Mouse (Mus musculus) forebrain, postnatal 0 days (tissue): Measurements from ENCODE around the gene Sf3b2. TPM values are rescaled to one million over a fixed set of nuclear protein-coding genes. Genes with fewer than 3 reads are reported as not detected.

ENCODE experiments used
- ATAC-seq: fragments of 200-750 bp; cut with Nextera tagmentation; 2 replicates; pipeline ENCODE4 v1.8.0; 2017; ENCODE audit warnings: mild to moderate bottlenecking, moderate library complexity
- DNase-seq: peaks from one replicate; pipeline ENCODE4 v3.0.0-alpha.2; 2015
- H3K27ac ChIP-seq: fragments of 300-500 bp; sonication (generic); 2 replicates; pipeline ENCODE4 v1.5.1; 2014; ENCODE audit warnings: low read depth, mild to moderate bottlenecking, antibody characterized with exemption, low read length, moderate library complexity, mixed read lengths
- H3K27me3 ChIP-seq: fragments of 300-500 bp; sonication (generic); 2 replicates; pipeline ENCODE4 v1.6.1; 2014; ENCODE audit warnings: mild to moderate bottlenecking, low read length, mixed read lengths; ENCODE audit not compliant: insufficient read depth
- H3K36me3 ChIP-seq: fragments of 300-500 bp; sonication (generic); 2 replicates; pipeline ENCODE4 v1.6.1; 2014; ENCODE audit warnings: mild to moderate bottlenecking, moderate library complexity; ENCODE audit not compliant: insufficient read depth
- H3K4me1 ChIP-seq: fragments of 300-500 bp; sonication (generic); 2 replicates; pipeline ENCODE4 v1.6.1; 2014; ENCODE audit warnings: antibody characterized with exemption; ENCODE audit not compliant: insufficient read depth
- H3K4me2 ChIP-seq: fragments of 300-500 bp; sonication (generic); 2 replicates; pipeline ENCODE4 v1.6.1; 2014; ENCODE audit warnings: low read depth, mild to moderate bottlenecking, moderate library complexity
- H3K4me3 ChIP-seq: fragments of 300-500 bp; sonication (generic); 2 replicates; pipeline ENCODE4 v1.5.1; 2014; ENCODE audit warnings: low read depth, low read length, mixed read lengths
- H3K9ac ChIP-seq: fragments of 300-500 bp; sonication (generic); 2 replicates; pipeline ENCODE4 v1.6.1; 2014; ENCODE audit warnings: mild to moderate bottlenecking
- H3K9me3 ChIP-seq: fragments of 300-500 bp; sonication (generic); 2 replicates; pipeline ENCODE4 v1.6.1; 2016; ENCODE audit warnings: low read length
- CTCF ChIP-seq: sonication (generic); IDR thresholded peaks from 2 replicates; pipeline ENCODE4 v1.5.1; 2016; ENCODE audit warnings: antibody characterized with exemption, control low read depth, low read depth
- WGBS: fragments of 180-500 bp; shearing (Covaris S2); extraction: QIAGEN DNeasy Blood & Tissue Kit; methylation state at CpG from one replicate; pipeline ENCODE4 v1.1.7; 2014; 5-methylcytosine and 5-hydroxymethylcytosine counted together
- polyA plus RNA-seq: library from polyadenylated mRNA; unstranded; fragments of >200 nt; fragmentation: Nextera tagmentation; extraction: Ambion mirVana; gene quantifications from 2 replicates; pipeline ENCODE4 v1.2.1, GENCODE M21; 2015
- total RNA-seq: library from RNA; depleted of rRNA; stranded (reverse); fragments of >200 nt; gene quantifications from 2 replicates; pipeline ENCODE4 v1.2.3, GENCODE M21; 2014

Gene Sf3b2
- total and polyA plus RNA-seq, 2 experiments from 2014 or later, result 261 to 345 TPM

GRCm38 (mm10) chr19:5313189-5313588, 17.9 kb upstream of the Sf3b2 start:
- Histone ChIP-seq H3K27me3 (no peaks in the 10 kb centered on the region), H3K9me3 (no peaks in the 10 kb centered on the region), H3K4me1 (no peaks in the 10 kb centered on the region), H3K4me3 (no peak overlapping the region), H3K4me2 (no peak overlapping the region), H3K27ac (no peak overlapping the region), H3K9ac (no peak overlapping the region), H3K36me3 (no peaks in the 10 kb centered on the region)
- TF ChIP-seq CTCF, result no peak
- WGBS, result 90% methylated on average over 8 of the region's 8 CpGs
- DNase-seq (no peak), ATAC-seq (no peak)

GRCm38 (mm10) chr19:5309025-5309424, 13.8 kb upstream of the Sf3b2 start:
- DNase-seq (no peak), ATAC-seq (no peak)
- Histone ChIP-seq H3K9me3 (no peaks in the 10 kb centered on the region), H3K4me2 (no peak overlapping the region), H3K36me3 (peaks cover 31% of the 10 kb centered on the region), H3K4me1 (no peaks in the 10 kb centered on the region), H3K4me3 (no peak overlapping the region), H3K9ac (no peak overlapping the region), H3K27me3 (no peaks in the 10 kb centered on the region), H3K27ac (no peak overlapping the region)
- no peak for TF ChIP-seq CTCF
- WGBS, result 88% methylated on average over 7 of the region's 7 CpGs

- 0 out of 2 replicates have a peak overlapping the region, but pooled peaks have one; percentile 13 for H3K4me2 ChIP-seq
Observed at GRCm38 (mm10) chr19:5306968-5307734, 11.9 kb upstream of the Sf3b2 start.

GRCm38 (mm10) chr19:5306279-5306678, 11.0 kb upstream of the Sf3b2 start:
- Histone ChIP-seq H3K4me1 (no peaks in the 10 kb centered on the region), H3K9me3 (no peaks in the 10 kb centered on the region), H3K4me3 (no peak overlapping the region), H3K4me2 (no peak overlapping the region), H3K27ac (no peak overlapping the region), H3K36me3 (peaks cover 49% of the 10 kb centered on the region), H3K27me3 (no peaks in the 10 kb centered on the region), H3K9ac (no peak overlapping the region)
- peak; percentile 49 for TF ChIP-seq CTCF
- ATAC-seq (0 out of 2 replicates have a peak, but pooled peaks have one; percentile 36), DNase-seq (peak; percentile 12)
- WGBS, result 85% methylated on average over 6 of the region's 6 CpGs

More at GRCm38 (mm10) chr19:5306968-5307734, 11.9 kb upstream of the Sf3b2 start:
- ATAC-seq, result no peak; the same call in 1 of the 2 replicates
- Histone ChIP-seq H3K27ac (no peak overlapping the region), H3K4me3 (no peak overlapping the region), H3K27me3 (no peaks in the 10 kb centered on the region), H3K9me3 (no peaks in the 10 kb centered on the region), H3K36me3 (peaks cover 48% of the 10 kb centered on the region), H3K4me1 (no peaks in the 10 kb centered on the region), H3K9ac (no peak overlapping the region)
- TF ChIP-seq CTCF, result 0 out of 2 replicates have a peak, but pooled peaks have one; percentile 4
- DNase-seq, result peak; percentile 45
- WGBS, result 54% methylated on average over 98 of the region's 98 CpGs

- H3K4me2 ChIP-seq, result no peak overlapping the region
- peak; percentile 24 for DNase-seq
- peaks cover 8% of the 10 kb centered on the region for H3K4me1 ChIP-seq
- H3K36me3 ChIP-seq, result peaks cover 43% of the 10 kb centered on the region
- H3K4me3 ChIP-seq, result no peak overlapping the region
- peak; percentile 71 for TF ChIP-seq CTCF
- ATAC-seq, result no peak
- no peak overlapping the region for H3K27ac ChIP-seq
- 29% methylated on average over 4 of the region's 4 CpGs for WGBS
- H3K9ac ChIP-seq, result no peak overlapping the region
- H3K27me3 ChIP-seq, result no peaks in the 10 kb centered on the region
- no peaks in the 10 kb centered on the region for H3K9me3 ChIP-seq
Observed at GRCm38 (mm10) chr19:5302455-5302854, 7.2 kb upstream of the Sf3b2 start.

GRCm38 (mm10) chr19:5300588-5300987, 5.3 kb upstream of the Sf3b2 start:
- no peak for TF ChIP-seq CTCF
- peaks cover 16% of the 10 kb centered on the region for H3K4me1 ChIP-seq
- DNase-seq (no peak), ATAC-seq (no peak)
- no peak overlapping the region for H3K4me2 ChIP-seq
- no peaks in the 10 kb centered on the region for H3K27me3 ChIP-seq
- no peak overlapping the region for H3K4me3 ChIP-seq
- peaks cover 27% of the 10 kb centered on the region for H3K36me3 ChIP-seq
- no peaks in the 10 kb centered on the region for H3K9me3 ChIP-seq
- H3K27ac ChIP-seq, result no peak overlapping the region
- 92% methylated on average over 6 of the region's 6 CpGs for WGBS
- no peak overlapping the region for H3K9ac ChIP-seq

- no peak for TF ChIP-seq CTCF
- H3K9me3 ChIP-seq, result no peaks in the 10 kb centered on the region
- H3K27ac ChIP-seq, result peak within 1 kb of the TSS; percentile 81
- no peaks in the 10 kb centered on the region for H3K27me3 ChIP-seq
- peak within 1 kb of the TSS; percentile 66 for H3K4me3 ChIP-seq
- 5% methylated on average over 30 of the region's 32 CpGs for WGBS
- peak within 1 kb of the TSS; percentile 88 for H3K9ac ChIP-seq
- ATAC-seq, result peak; percentile 59
- H3K4me1 ChIP-seq, result peaks cover 23% of the 10 kb centered on the region
- H3K36me3 ChIP-seq, result peaks cover 9% of the 10 kb centered on the region
- peak within 1 kb of the TSS; percentile 68 for H3K4me2 ChIP-seq
- peak; percentile 79 for DNase-seq
Observed at GRCm38 (mm10) chr19:5297903-5298800, 2.9 kb upstream of the Sf3b2 start, which contains the start of gene Gal3st3. Gal3st3 (plus strand) TSS chr19:5298331.
